Mouse (Mus musculus) embryonic facial prominence, embryonic 11.5 days (tissue): ENCODE measurements around the gene Cemip. TPM values are rescaled to one million over a fixed set of nuclear protein-coding genes. Genes with fewer than 3 reads are reported as not detected.

Experiments used
- ATAC-seq: fragments of 200-750 bp; cut with Nextera tagmentation; replicated peaks from 2 replicates; pipeline ENCODE4 v1.8.0; 2017; ENCODE audit warnings: low read depth; ENCODE audit not compliant: insufficient number of reproducible peaks, low FRiP score, low TSS enrichment
- DNase-seq: peaks from one replicate; pipeline ENCODE4 v3.0.0-alpha.2; 2015; ENCODE audit warnings: low spot score
- H3K27ac ChIP-seq: fragments of 300-500 bp; sonication (generic); replicated peaks from 2 replicates; pipeline ENCODE4 v1.5.1; 2014; ENCODE audit warnings: mild to moderate bottlenecking, low read depth, low read length, control low read depth
- H3K27me3 ChIP-seq: fragments of 300-500 bp; sonication (generic); 2 replicates; pipeline ENCODE4 v1.6.1; 2014; ENCODE audit warnings: mild to moderate bottlenecking, low read length, moderate library complexity, mixed read lengths; ENCODE audit not compliant: control insufficient read depth, insufficient read depth
- H3K36me3 ChIP-seq: fragments of 300-500 bp; sonication (generic); replicated peaks from 2 replicates; pipeline ENCODE4 v1.6.1; 2014; ENCODE audit warnings: low read depth, mild to moderate bottlenecking, low read length, moderate library complexity, mixed read lengths; ENCODE audit not compliant: control insufficient read depth, insufficient read depth
- H3K4me1 ChIP-seq: fragments of 300-500 bp; sonication (generic); 2 replicates; pipeline ENCODE4 v1.6.1; 2014; ENCODE audit warnings: low read length, mixed read lengths; ENCODE audit not compliant: control insufficient read depth, insufficient read depth
- H3K4me2 ChIP-seq: fragments of 300-500 bp; sonication (generic); 2 replicates; pipeline ENCODE4 v1.6.1; 2014; ENCODE audit warnings: low read depth, mild to moderate bottlenecking, control low read depth, low read length, moderate library complexity
- H3K4me3 ChIP-seq: fragments of 300-500 bp; sonication (generic); 2 replicates; pipeline ENCODE4 v1.5.1; 2014; ENCODE audit warnings: low read depth, low read length, control low read depth
- H3K9ac ChIP-seq: fragments of 300-500 bp; sonication (generic); replicated peaks from 2 replicates; pipeline ENCODE4 v1.6.1; 2014; ENCODE audit warnings: mild to moderate bottlenecking, control low read depth, low read length
- H3K9me3 ChIP-seq: fragments of 300-500 bp; sonication (generic); replicated peaks from 2 replicates; pipeline ENCODE4 v1.6.1; 2016; ENCODE audit warnings: mild to moderate bottlenecking, low read length, inconsistent platforms, mixed read lengths; ENCODE audit not compliant: control insufficient read depth
- WGBS: fragments of 180-500 bp; shearing (Covaris S2); extraction: QIAGEN DNeasy Blood & Tissue Kit; methylation state at CpG from one replicate; pipeline ENCODE4 v1.1.7; 2014; 5-methylcytosine and 5-hydroxymethylcytosine counted together
- polyA plus RNA-seq: library from polyadenylated mRNA; unstranded; fragments of >200 nt; fragmentation: Nextera tagmentation; extraction: Ambion mirVana; gene quantifications from 2 replicates; pipeline ENCODE4 v1.2.1, GENCODE M21; 2014

The Cemip gene
- polyA plus RNA-seq, 1 experiment from 2014 or later = 0.58 TPM

- WGBS = 85% methylated on average over 7 of the region's 7 CpGs
- Histone ChIP-seq H3K27ac (no peak overlapping the region), H3K4me2 (no peak overlapping the region), H3K27me3 (no peaks in the 10 kb centered on the region), H3K9me3 (no peaks in the 10 kb centered on the region), H3K36me3 (no peaks in the 10 kb centered on the region), H3K9ac (no peak overlapping the region), H3K4me3 (no peak overlapping the region), H3K4me1 (no peaks in the 10 kb centered on the region)
- ATAC-seq (no peak), DNase-seq (no peak)
These were observed 30.2 kb downstream of the Cemip start for GRCm38 (mm10) chr7:84055961-84056629.

GRCm38 (mm10) chr7:84053856-84054255 lies 32.4 kb downstream of the Cemip start:
- no peak overlapping the region for H3K4me3 ChIP-seq
- WGBS = 91% methylated on average over 7 of the region's 7 CpGs

DNA sequence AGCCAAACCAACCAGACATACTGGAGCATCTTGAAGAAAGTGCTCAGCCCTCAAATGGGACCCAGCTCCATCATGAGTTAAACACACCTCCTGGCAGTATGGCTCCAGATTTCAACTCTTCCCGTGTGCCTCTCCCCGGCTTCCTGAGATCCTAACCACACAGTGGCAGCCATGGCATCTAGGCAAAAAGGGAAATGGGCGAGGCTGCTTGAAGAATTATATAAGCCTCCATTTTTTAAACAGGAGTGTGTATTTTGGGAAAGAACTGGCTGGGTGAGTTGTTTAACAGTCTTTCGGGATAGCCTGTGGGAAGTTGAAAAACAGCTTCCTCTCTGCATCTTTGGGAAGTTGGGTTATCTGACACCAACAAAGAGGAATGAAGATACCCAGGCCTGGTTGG lies 34.9 kb downstream of the Cemip start:
- no peaks in the 10 kb centered on the region for H3K4me1 ChIP-seq
- no peaks in the 10 kb centered on the region for H3K27me3 ChIP-seq
- WGBS = 84% methylated on average over 4 of the region's 4 CpGs
- H3K36me3 ChIP-seq = no peaks in the 10 kb centered on the region
- no peak overlapping the region for H3K9ac ChIP-seq
- DNase-seq (no peak), ATAC-seq (no peak)
- no peaks in the 10 kb centered on the region for H3K9me3 ChIP-seq
- no peak overlapping the region for H3K4me3 ChIP-seq
- H3K27ac ChIP-seq = no peak overlapping the region
- no peak overlapping the region for H3K4me2 ChIP-seq

More at GRCm38 (mm10) chr7:84053856-84054255, 32.4 kb downstream of the Cemip start:
- DNase-seq (no peak), ATAC-seq (no peak)
- Histone ChIP-seq H3K27ac (no peak overlapping the region), H3K4me1 (no peaks in the 10 kb centered on the region), H3K9me3 (no peaks in the 10 kb centered on the region), H3K36me3 (no peaks in the 10 kb centered on the region), H3K9ac (no peak overlapping the region), H3K4me2 (no peak overlapping the region), H3K27me3 (no peaks in the 10 kb centered on the region)

DNA sequence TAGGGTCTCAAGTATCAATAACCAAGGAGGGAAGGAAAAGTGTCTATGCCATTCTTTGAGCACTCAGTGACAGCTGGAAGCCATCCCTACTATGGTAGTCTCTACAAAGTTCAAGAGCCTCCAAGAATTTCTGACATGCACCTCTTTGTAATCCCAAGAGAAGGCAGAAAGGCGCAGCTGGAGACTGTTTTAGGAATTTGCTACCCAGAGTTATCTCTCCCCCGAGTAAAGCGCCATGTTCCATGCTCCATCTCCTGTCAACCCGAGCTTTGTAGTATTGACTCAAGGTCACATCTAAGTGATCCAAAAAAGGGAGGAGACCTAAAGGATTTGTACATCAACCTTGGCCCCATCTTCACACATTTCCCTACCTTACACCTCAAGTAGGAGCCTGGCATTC lies 40.8 kb downstream of the Cemip start:
- no peak overlapping the region for H3K9ac ChIP-seq
- ATAC-seq (no peak), DNase-seq (no peak)
- no peak overlapping the region for H3K4me2 ChIP-seq
- H3K27me3 ChIP-seq = no peaks in the 10 kb centered on the region
- H3K27ac ChIP-seq = no peak overlapping the region
- 82% methylated on average over 4 of the region's 4 CpGs for WGBS
- H3K4me3 ChIP-seq = no peak overlapping the region
- no peaks in the 10 kb centered on the region for H3K9me3 ChIP-seq
- no peaks in the 10 kb centered on the region for H3K36me3 ChIP-seq
- H3K4me1 ChIP-seq = no peaks in the 10 kb centered on the region

DNA sequence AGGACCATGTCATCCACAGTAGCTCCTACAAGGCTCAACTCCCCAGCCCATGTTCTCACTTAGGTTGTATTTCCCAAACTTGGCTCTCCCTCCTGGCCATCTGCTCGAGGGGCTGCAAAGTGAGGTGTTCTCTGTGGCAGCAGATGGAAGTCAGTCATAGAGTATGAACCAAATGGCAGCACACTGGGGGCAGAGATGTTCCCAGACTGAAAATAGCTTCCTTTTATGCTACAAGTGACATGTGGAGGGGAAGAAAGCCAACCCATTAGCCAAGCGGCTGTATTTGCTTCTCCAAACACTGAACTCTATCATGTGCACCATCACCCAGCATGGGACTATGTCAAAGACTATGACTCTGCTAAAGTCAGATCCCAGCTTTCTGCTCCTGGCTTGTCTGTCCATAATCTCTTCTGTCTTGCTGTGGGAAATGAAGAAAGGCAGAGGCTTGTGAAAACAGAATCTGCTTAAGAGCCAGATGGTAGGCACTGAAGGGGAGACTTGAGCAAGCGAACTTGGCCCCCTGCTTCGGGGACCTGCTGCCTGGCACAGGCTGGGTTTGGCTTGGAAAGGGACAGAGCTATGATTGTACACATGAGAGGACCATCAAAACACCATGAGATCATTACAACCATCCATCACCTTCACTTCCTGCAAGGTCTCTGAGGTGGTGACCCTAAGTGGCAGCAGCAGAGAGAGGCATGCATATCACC lies 41.6 kb downstream of the Cemip start:
- no peaks in the 10 kb centered on the region for H3K4me1 ChIP-seq
- H3K9ac ChIP-seq = no peak overlapping the region
- no peaks in the 10 kb centered on the region for H3K36me3 ChIP-seq
- H3K4me2 ChIP-seq = no peak overlapping the region
- H3K27me3 ChIP-seq = no peaks in the 10 kb centered on the region
- 77% methylated on average over 4 of the region's 4 CpGs for WGBS
- ATAC-seq (no peak), DNase-seq (no peak)
- H3K27ac ChIP-seq = no peak overlapping the region
- no peaks in the 10 kb centered on the region for H3K9me3 ChIP-seq
- H3K4me3 ChIP-seq = no peak overlapping the region

DNA sequence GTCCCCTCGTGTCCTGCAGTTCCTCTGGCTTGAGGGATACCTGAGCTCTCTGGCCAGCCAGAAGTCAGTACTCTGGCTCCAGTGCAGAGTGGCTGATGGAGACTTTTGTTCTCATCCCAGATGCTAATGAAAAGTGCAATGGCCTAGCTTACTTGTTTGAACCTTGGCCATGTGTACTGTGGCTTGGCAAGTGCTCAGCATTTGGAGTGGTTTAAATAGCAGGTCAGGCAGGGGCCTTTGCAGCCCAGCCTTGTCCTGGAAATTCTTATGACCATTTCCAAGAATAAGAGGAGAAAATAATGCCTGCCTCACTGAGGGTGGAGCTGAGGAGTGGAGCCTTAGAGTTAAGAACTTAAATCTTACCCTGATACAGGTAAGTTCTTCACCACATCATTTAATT lies 43.6 kb downstream of the Cemip start:
- Histone ChIP-seq H3K4me2 (no peak overlapping the region), H3K27ac (no peak overlapping the region), H3K4me1 (no peaks in the 10 kb centered on the region), H3K36me3 (no peaks in the 10 kb centered on the region), H3K27me3 (no peaks in the 10 kb centered on the region), H3K4me3 (no peak overlapping the region), H3K9me3 (no peaks in the 10 kb centered on the region), H3K9ac (no peak overlapping the region)
- WGBS = 57% methylated on average over 1 of the region's 1 CpGs
- no peak for ATAC-seq
- no peak for DNase-seq

GRCm38 (mm10) chr7:84039856-84040522 lies 46.3 kb downstream of the Cemip start:
- Histone ChIP-seq H3K9ac (no peak overlapping the region), H3K4me1 (no peaks in the 10 kb centered on the region), H3K4me3 (no peak overlapping the region), H3K27me3 (no peaks in the 10 kb centered on the region), H3K4me2 (no peak overlapping the region), H3K9me3 (no peaks in the 10 kb centered on the region), H3K27ac (no peak overlapping the region), H3K36me3 (no peaks in the 10 kb centered on the region)
- DNase-seq (no peak), ATAC-seq (no peak)
- WGBS = 63% methylated on average over 8 of the region's 8 CpGs

DNA sequence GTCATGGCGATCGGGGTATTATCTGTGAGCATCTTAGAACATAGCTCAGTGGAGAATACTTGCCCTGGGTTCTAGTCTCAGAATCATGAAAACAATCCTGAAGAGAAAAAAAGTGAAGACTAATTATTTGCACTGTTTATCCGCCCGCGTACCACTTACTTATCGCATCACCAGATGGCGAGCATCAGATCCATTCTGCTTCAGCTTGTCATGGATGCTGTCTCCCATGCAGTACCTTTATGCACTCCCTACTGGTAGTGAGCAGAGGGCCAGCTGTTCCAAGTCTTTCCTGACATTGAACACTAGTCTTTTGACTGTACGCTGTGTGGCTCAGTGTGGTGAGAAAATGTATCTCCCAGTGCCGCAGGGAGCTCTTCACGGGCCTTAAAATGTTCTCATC lies 47.7 kb downstream of the Cemip start:
- ATAC-seq (no peak), DNase-seq (no peak)
- Histone ChIP-seq H3K27me3 (no peaks in the 10 kb centered on the region), H3K4me3 (no peak overlapping the region), H3K27ac (no peak overlapping the region), H3K4me2 (no peak overlapping the region), H3K9me3 (no peaks in the 10 kb centered on the region), H3K36me3 (no peaks in the 10 kb centered on the region), H3K4me1 (no peaks in the 10 kb centered on the region), H3K9ac (no peak overlapping the region)
- WGBS = 95% methylated on average over 10 of the region's 10 CpGs
